In the genomic region with DNA sequence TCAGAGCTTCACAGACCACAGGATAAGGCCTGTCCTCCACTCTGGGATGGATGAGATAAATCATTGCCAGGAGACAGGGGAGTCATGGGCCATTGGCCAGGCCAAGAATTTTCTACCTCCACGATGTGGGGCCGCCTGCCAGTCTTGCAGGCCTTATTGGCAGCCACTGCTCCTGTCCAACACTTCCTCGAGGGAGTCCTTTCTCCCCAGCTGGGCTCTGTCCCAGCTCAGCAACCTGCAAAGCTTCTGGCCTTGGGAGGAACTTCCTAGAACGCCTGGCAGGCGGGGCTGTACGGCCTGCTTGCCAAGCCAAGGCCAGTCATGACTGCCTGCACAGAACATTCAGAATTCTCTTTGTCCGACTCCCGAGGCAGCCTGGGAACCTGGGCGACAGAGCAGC, we compare ENCODE assay signal across 8 mouse cellular contexts. TPM values are rescaled to one million over a fixed set of nuclear protein-coding genes. Genes with fewer than 3 reads are reported as not detected.
A peak's percentile ranks its signal among the peaks of the same experiment; 100 is the strongest.
DNase-seq lines count a peak whose midpoint lies in the region; ATAC-seq and TF ChIP-seq lines count a peak whose summit lies in the region.

No protein-coding gene starts in this region.

- ATAC-seq in forebrain, postnatal 0 days: peak; percentile 37
- no peak for ATAC-seq in hindbrain, embryonic 11.5 days (ENCODE audit: low FRiP score)
- peak; percentile 30; the same call in 1 of the 2 replicates for ATAC-seq in neural tube, embryonic 15.5 days (ENCODE audit: low FRiP score)

- H3K36me3 ChIP-seq in forebrain, postnatal 0 days (ENCODE audit: insufficient read depth): no peaks in the 10 kb centered on the region
- no peaks in the 10 kb centered on the region for H3K36me3 ChIP-seq in hindbrain, embryonic 11.5 days (ENCODE audit: control insufficient read depth, insufficient read depth, low read length)
- H3K36me3 ChIP-seq in neural tube, embryonic 15.5 days: no peaks in the 10 kb centered on the region

- peak overlapping the region; percentile 35; the same call in 1 of the 2 replicates for H3K27ac ChIP-seq in forebrain, postnatal 0 days (ENCODE audit: low read depth, low read length)
- H3K27ac ChIP-seq in hindbrain, embryonic 11.5 days (ENCODE audit: low read depth, low read length): peak overlapping the region; percentile 39; the same call in 1 of the 2 replicates
- peak overlapping the region; percentile 63 for H3K27ac ChIP-seq in neural tube, embryonic 15.5 days (replicated peaks)

- no peak overlapping the region for H3K4me3 ChIP-seq in forebrain, postnatal 0 days (ENCODE audit: low read depth, low read length)
- no peak overlapping the region for H3K4me3 ChIP-seq in hindbrain, embryonic 11.5 days (ENCODE audit: low read depth, low read length)
- H3K4me3 ChIP-seq in neural tube, embryonic 15.5 days (replicated peaks): no peak overlapping the region

- H3K4me1 ChIP-seq in forebrain, postnatal 0 days (ENCODE audit: insufficient read depth): peaks cover 24% of the 10 kb centered on the region
- peaks cover 10% of the 10 kb centered on the region for H3K4me1 ChIP-seq in hindbrain, embryonic 11.5 days (replicated peaks; ENCODE audit: control insufficient read depth, insufficient read depth, low read length)
- H3K4me1 ChIP-seq in neural tube, embryonic 15.5 days: peaks cover 64% of the 10 kb centered on the region

- no peak overlapping the region for H3K4me2 ChIP-seq in forebrain, postnatal 0 days (ENCODE audit: low read depth)
- no peak overlapping the region for H3K4me2 ChIP-seq in hindbrain, embryonic 11.5 days (replicated peaks; ENCODE audit: low read depth, low read length)
- no peak overlapping the region for H3K4me2 ChIP-seq in neural tube, embryonic 15.5 days

- DNase-seq in MN1 (ENCODE audit: low spot score): peak; percentile 79
- DNase-seq in adrenal gland, postnatal 14 days: peak; percentile 87
- peak; percentile 54 for DNase-seq in forebrain, postnatal 0 days
- no peak for DNase-seq in hindbrain, embryonic 11.5 days (ENCODE audit: low spot score)
- peak; percentile 58 to 66 for DNase-seq in layer of hippocampus, postnatal 10 days (ENCODE audit: low spot score in 2 of 2)
- DNase-seq in thymus, postnatal 25 days: no peak
- DNase-seq in left cerebral cortex, adult 9 months (ENCODE audit: low spot score in 2 of 2): no peak

- TF ChIP-seq CTCF in forebrain, postnatal 0 days (IDR thresholded peaks at IDR 0.05; ENCODE audit: low read depth): no peak

- H3K27me3 ChIP-seq in forebrain, postnatal 0 days (ENCODE audit: insufficient read depth, low read length): no peaks in the 10 kb centered on the region
- H3K27me3 ChIP-seq in hindbrain, embryonic 11.5 days (ENCODE audit: control insufficient read depth, insufficient read depth, low read length): no peaks in the 10 kb centered on the region
- no peaks in the 10 kb centered on the region for H3K27me3 ChIP-seq in neural tube, embryonic 15.5 days (replicated peaks)

- no peak overlapping the region for H3K9ac ChIP-seq in forebrain, postnatal 0 days
- peak overlapping the region; percentile 11; the same call in 1 of the 2 replicates for H3K9ac ChIP-seq in hindbrain, embryonic 11.5 days (ENCODE audit: low read depth, low read length)
- H3K9ac ChIP-seq in neural tube, embryonic 15.5 days (replicated peaks): no peak overlapping the region

- H3K9me3 ChIP-seq in forebrain, postnatal 0 days (ENCODE audit: low read length): no peaks in the 10 kb centered on the region
- H3K9me3 ChIP-seq in hindbrain, embryonic 11.5 days (ENCODE audit: control insufficient read depth, low read length): no peaks in the 10 kb centered on the region
- H3K9me3 ChIP-seq in neural tube, embryonic 15.5 days (replicated peaks): no peaks in the 10 kb centered on the region

- WGBS in forebrain, postnatal 0 days: 42% methylated on average over 9 of the region's 9 CpGs
- WGBS in hindbrain, embryonic 11.5 days: 81% methylated on average over 9 of the region's 9 CpGs
- WGBS in neural tube, embryonic 15.5 days: 41% methylated on average over 9 of the region's 9 CpGs

RNA-seq across cellular contexts. Expression of gene Nav1, which starts 58.3 kb away (rescaled TPM):
- total RNA-seq in adrenal gland, postnatal 14 days (2021): 20.6 and 24.8 TPM in 2 replicates
- 67.9 and 85.8 TPM in 2 replicates for total RNA-seq in forebrain, postnatal 0 days (2014; rRNA removed)
- 19.7 and 35.5 TPM in 2 replicates for polyA plus RNA-seq in forebrain, postnatal 0 days (2015; fragmentation: Nextera tagmentation; extraction: Ambion mirVana)
- 16.9 and 21.0 TPM in 2 replicates for polyA plus RNA-seq in hindbrain, embryonic 11.5 days (2014; fragmentation: Nextera tagmentation; extraction: Ambion mirVana)
- total RNA-seq in layer of hippocampus, postnatal 10 days (2021): 100 to 1,000 TPM; 214 to 218 TPM
- polyA plus RNA-seq in neural tube, embryonic 15.5 days (2015; fragmentation: Nextera tagmentation; extraction: Ambion mirVana): 40.8 and 44.1 TPM in 2 replicates

Comparison
In these comparisons a context has a peak if more than half of its experiments do, and no peak if none do; other contexts are left out.
1. DNase-seq: peak in MN1 (single experiment), adrenal gland, postnatal 14 days (single experiment), forebrain, postnatal 0 days (single experiment) and layer of hippocampus, postnatal 10 days (2 of 2); none in hindbrain, embryonic 11.5 days (single experiment), thymus, postnatal 25 days (single experiment) and left cerebral cortex, adult 9 months (0 of 2).
2. Peak in every context shown above with its lines, with median percentiles within 50 percentile points of each other: H3K27ac ChIP-seq.